13 mouse cellular contexts compared by ENCODE assay signal in the genomic region with DNA sequence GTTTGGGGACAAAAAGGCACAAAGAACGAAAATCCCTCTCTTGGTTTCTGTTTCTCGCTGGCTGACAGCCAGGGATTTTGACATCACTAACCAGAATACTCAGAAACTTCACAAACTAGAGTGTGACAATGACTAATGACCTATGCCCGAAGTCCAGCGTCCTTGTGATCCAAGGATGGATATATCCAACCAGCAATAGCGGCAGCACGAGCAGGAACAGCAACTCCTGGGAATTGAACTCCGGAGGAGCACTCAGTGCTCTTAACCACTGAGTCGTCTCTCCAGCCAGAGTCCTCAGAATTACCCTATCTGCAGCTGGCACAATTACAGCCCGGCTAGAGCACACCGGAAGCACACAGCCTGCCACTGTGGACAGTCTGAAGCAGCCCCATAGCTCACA. TPM values are rescaled to one million over a fixed set of nuclear protein-coding genes. Genes with fewer than 3 reads are reported as not detected.
DNase-seq lines count a peak whose midpoint lies in the region; ATAC-seq and TF ChIP-seq lines count a peak whose summit lies in the region.
"Had no signal": no experiment of that assay in that cellular context is flagged by ENCODE, and none has a peak within 500 bp of the region (broad histone marks: within the 10 kb centered on the region; RNA-seq: fewer than 3 reads in every experiment).

No protein-coding gene starts in this region.

- no peak overlapping the region for H3K27ac ChIP-seq in liver, adult 2 months (replicated peaks; ENCODE audit: insufficient read depth, low read depth, low read length)
- no peak overlapping the region for H3K27ac ChIP-seq in liver, embryonic 11.5 days (ENCODE audit: low read depth, low read length)
- H3K27ac ChIP-seq: heart, embryonic 15.5 days; liver, embryonic 13.5 days had no signal

- H3K36me3 ChIP-seq in liver, adult 2 months (ENCODE audit: control insufficient read depth, insufficient read depth, low read length), result no peaks in the 10 kb centered on the region
- no peaks in the 10 kb centered on the region; the same call in 1 of the 2 replicates for H3K36me3 ChIP-seq in liver, embryonic 11.5 days (ENCODE audit: control insufficient read depth, insufficient read depth, low read length)
- H3K36me3 ChIP-seq: heart, embryonic 15.5 days; liver, embryonic 13.5 days had no signal

- no peak for TF ChIP-seq CTCF in liver, adult 2 months (IDR thresholded peaks at IDR 0.05; ENCODE audit: low read depth, low read length)

- no peaks in the 10 kb centered on the region for H3K4me1 ChIP-seq in liver, adult 2 months (ENCODE audit: control insufficient read depth, insufficient read depth, low read length)
- H3K4me1 ChIP-seq in liver, embryonic 11.5 days (replicated peaks; ENCODE audit: control insufficient read depth, insufficient read depth, low read length), result peaks cover 7% of the 10 kb centered on the region; the same call in 1 of the 2 replicates

- no peak for TF ChIP-seq POLR2A in liver, adult 2 months (IDR thresholded peaks at IDR 0.05; ENCODE audit: extremely low read depth, insufficient read depth, low read length)

- H3K4me3 ChIP-seq in liver, adult 2 months (ENCODE audit: insufficient read depth, low read depth, low read length), result no peak overlapping the region
- H3K4me3 ChIP-seq in liver, embryonic 11.5 days (ENCODE audit: low read depth, low read length), result no peak overlapping the region
- H3K4me3 ChIP-seq: heart, embryonic 15.5 days; liver, embryonic 13.5 days; myocyte had no signal

- no peaks in the 10 kb centered on the region for H3K79me2 ChIP-seq in liver, adult 2 months (ENCODE audit: control insufficient read depth, insufficient read depth, low read length)

- no peaks in the 10 kb centered on the region for H3K9me3 ChIP-seq in liver, embryonic 11.5 days (ENCODE audit: control insufficient read depth, low read length)
- H3K9me3 ChIP-seq: heart, embryonic 15.5 days; liver, embryonic 13.5 days had no signal

- no peak overlapping the region for H3K9ac ChIP-seq in liver, adult 2 months (ENCODE audit: low read depth, low read length)
- no peak overlapping the region for H3K9ac ChIP-seq in liver, embryonic 11.5 days (ENCODE audit: low read depth, low read length)
- H3K9ac ChIP-seq: heart, embryonic 15.5 days; liver, embryonic 13.5 days had no signal

- intact Hi-C loops in left cerebral cortex, postnatal 10 days (cut with DNase I), result no loop called here

- H3K4me2 ChIP-seq in liver, embryonic 11.5 days, result no peak overlapping the region
- H3K4me2 ChIP-seq: heart, embryonic 15.5 days; liver, embryonic 13.5 days had no signal

- peak; percentile 21 for DNase-seq in liver, adult 2 months (ENCODE audit: extremely low read depth, low read depth, low spot score)
- no peak for DNase-seq in liver, embryonic 11.5 days (ENCODE audit: low spot score)
- peak; percentile 15 for DNase-seq in NIH3T3 (ENCODE audit: low read depth)
- DNase-seq in adrenal gland, postnatal 25 days, result peak; percentile 15
- DNase-seq in left cerebral cortex, postnatal 10 days (ENCODE audit: extremely low spot score in 1 of 2, low spot score in 2 of 2), result no peak
- DNase-seq in neural tube, embryonic 10.5 days (ENCODE audit: extremely low spot score, low spot score), result no peak
- DNase-seq: liver, embryonic 13.5 days; right cerebral cortex, postnatal 4 days had no signal

- WGBS in liver, adult 2 months, result 56% methylated on average over 10 of the region's 10 CpGs
- WGBS in liver, embryonic 11.5 days, result 84% methylated on average over 10 of the region's 10 CpGs

- H3K27me3 ChIP-seq in liver, adult 2 months (ENCODE audit: control insufficient read depth, insufficient read depth, low read length), result peaks cover 5% of the 10 kb centered on the region; the same call in 1 of the 2 replicates
- H3K27me3 ChIP-seq in liver, embryonic 11.5 days (replicated peaks; ENCODE audit: control insufficient read depth, insufficient read depth, low read length), result no peaks in the 10 kb centered on the region
- H3K27me3 ChIP-seq: heart, embryonic 15.5 days; liver, embryonic 13.5 days had no signal

- ATAC-seq in liver, embryonic 11.5 days (replicated peaks; ENCODE audit: low FRiP score), result no peak
- peak; percentile 49 for ATAC-seq in monocyte, adult 5-6 weeks (replicated peaks; ENCODE audit: insufficient number of reproducible peaks, low FRiP score, low TSS enrichment, poor library complexity, severe bottlenecking)
- ATAC-seq: forebrain, embryonic 16.5 days had no signal

RNA-seq across cellular contexts. Expression of a gene that starts 5.5 kb away (rescaled TPM):
- 0.74 and 1.7 TPM in 2 replicates for total RNA-seq in liver, adult 2 months (2014; rRNA removed)
- 1.9 and 2.1 TPM in 2 replicates for polyA plus RNA-seq in liver, adult 2 months (2012; rRNA removed)
- polyA plus RNA-seq in liver, embryonic 11.5 days (2014; fragmentation: Nextera tagmentation; extraction: Ambion mirVana), result 43.7 and 45.5 TPM in 2 replicates
- 8.8 and 11.7 TPM in 2 replicates for total RNA-seq in adrenal gland, postnatal 25 days (2021)
- total RNA-seq in monocyte, adult 5-6 weeks (2017), result 116 to 146 TPM (median 118 TPM) in 3 replicates
- total RNA-seq in left cerebral cortex, postnatal 10 days (2021), result 100 to 1,000 TPM; 209 to 211 TPM

RNA-seq across cellular contexts. Expression of a gene that starts 44.1 kb away (rescaled TPM):
- total RNA-seq in liver, adult 2 months (2014; rRNA removed), result 0.47 TPM in 1 of 2 replicates, not detected in the other
- polyA plus RNA-seq in liver, adult 2 months (2012; rRNA removed), result 0.27 and 0.29 TPM in 2 replicates
- polyA plus RNA-seq in liver, embryonic 11.5 days (2014; fragmentation: Nextera tagmentation; extraction: Ambion mirVana), result 0.22 and 0.25 TPM in 2 replicates
- total RNA-seq in adrenal gland, postnatal 25 days (2021), result not detected in 2 replicates
- total RNA-seq in monocyte, adult 5-6 weeks (2017), result not detected in 3 replicates
- not detected for total RNA-seq in left cerebral cortex, postnatal 10 days (2021)
- total RNA-seq: layer of hippocampus, adult 18-20 months had no signal
- polyA plus RNA-seq: forebrain, embryonic 16.5 days; myocyte had no signal

Comparison
In these comparisons a context has a peak if more than half of its experiments do, and no peak if none do; other contexts are left out.
1. DNase-seq: peak in liver, adult 2 months (single experiment), NIH3T3 (single experiment) and adrenal gland, postnatal 25 days (single experiment); none in liver, embryonic 11.5 days (single experiment), left cerebral cortex, postnatal 10 days (0 of 2) and neural tube, embryonic 10.5 days (single experiment).